Mouse (Mus musculus): ENCODE data around the gene Gm13084. TPM values are rescaled to one million over a fixed set of nuclear protein-coding genes. Genes with fewer than 3 reads are reported as not detected.
"Not testable (repeated sequence)": the region's sequence is repeated elsewhere in the genome, so short reads cannot be mapped to it uniquely, and the experiment has no call there.

Gm13084 gene
- not detected in 2 replicates for polyA plus RNA-seq (2016; fragmentation: Nextera tagmentation; extraction: Ambion mirVana)

GRCm38 (mm10) chr4:143815993-143816392, at the start of gene Gm13084:
Gene Gm13084, minus strand, starts transcription at chr4:143816093.
- 85% methylated on average over 2 of the region's 2 CpGs for WGBS
- Histone ChIP-seq H3K9me3 (peaks cover 41% of the 10 kb centered on the region; the same call in 1 of the 2 replicates), H3K27ac (replicated peaks) (no peak within 1 kb of the TSS), H3K9ac (replicated peaks) (no peak within 1 kb of the TSS), H3K36me3 (no peaks in the 10 kb centered on the region), H3K4me1 (no peaks in the 10 kb centered on the region), H3K27me3 (no peaks in the 10 kb centered on the region), H3K4me3 (no peak within 1 kb of the TSS), H3K4me2 (replicated peaks) (no peak within 1 kb of the TSS)
- ATAC-seq (ENCODE audit: low FRiP score, low read depth) = no peak

GRCm38 (mm10) chr4:143846197-143846596, 30.3 kb upstream of the Gm13084 start, which contains the start of gene Gm13103:
Gene Gm13103, plus strand, starts transcription at chr4:143846497.
- H3K4me1 ChIP-seq; H3K36me3 ChIP-seq; H3K4me3 ChIP-seq; H3K27me3 ChIP-seq; ATAC-seq (ENCODE audit: low FRiP score, low read depth); H3K9ac ChIP-seq (replicated peaks); H3K4me2 ChIP-seq (replicated peaks); H3K27ac ChIP-seq (replicated peaks): not testable (repeated sequence)
- peaks cover 11% of the 10 kb centered on the region for H3K9me3 ChIP-seq

- H3K36me3 ChIP-seq; ATAC-seq (ENCODE audit: low FRiP score, low read depth): not testable (repeated sequence)
Measured at GRCm38 (mm10) chr4:143789052-143789451, 26.8 kb downstream of the Gm13084 start, which contains the start of gene Gm13023. Gene Gm13023, plus strand, starts transcription at chr4:143789352.

More at GRCm38 (mm10) chr4:143789052-143789451, 26.8 kb downstream of the Gm13084 start, which contains the start of gene Gm13023:
- H3K9me3 ChIP-seq = peaks cover 20% of the 10 kb centered on the region
- not testable (repeated sequence) for H3K4me1 ChIP-seq; H3K4me2 ChIP-seq (replicated peaks); H3K9ac ChIP-seq (replicated peaks); H3K4me3 ChIP-seq; H3K27ac ChIP-seq (replicated peaks); H3K27me3 ChIP-seq
- 91% methylated on average over 3 of the region's 3 CpGs for WGBS

Other genes with a start within 250 kb of the Gm13084 start
- gene Gm13083, start 201.1 kb downstream of the Gm13084 start, polyA plus RNA-seq (2016; fragmentation: Nextera tagmentation; extraction: Ambion mirVana) = not detected in 2 replicates
- not detected in 2 replicates for gene Gm13088, start 158.8 kb downstream of the Gm13084 start, polyA plus RNA-seq (2016; fragmentation: Nextera tagmentation; extraction: Ambion mirVana)
- not detected in 2 replicates for gene Gm13089, start 113.4 kb downstream of the Gm13084 start, polyA plus RNA-seq (2016; fragmentation: Nextera tagmentation; extraction: Ambion mirVana)
- not detected in 2 replicates for gene Gm13078, start 96.6 kb downstream of the Gm13084 start, polyA plus RNA-seq (2016; fragmentation: Nextera tagmentation; extraction: Ambion mirVana)
- not detected in 2 replicates for gene Gm13023, start 26.7 kb downstream of the Gm13084 start, polyA plus RNA-seq (2016; fragmentation: Nextera tagmentation; extraction: Ambion mirVana)
- gene Gm13103, start 30.4 kb upstream of the Gm13084 start, polyA plus RNA-seq (2016; fragmentation: Nextera tagmentation; extraction: Ambion mirVana) = not detected in 2 replicates
- gene Pramef6, start 84.3 kb upstream of the Gm13084 start, polyA plus RNA-seq (2016; fragmentation: Nextera tagmentation; extraction: Ambion mirVana) = not detected in 2 replicates
- gene Pramef25, start 134.9 kb upstream of the Gm13084 start, polyA plus RNA-seq (2016; fragmentation: Nextera tagmentation; extraction: Ambion mirVana) = not detected in 2 replicates
- gene Gm13101, start 150.9 kb upstream of the Gm13084 start, polyA plus RNA-seq (2016; fragmentation: Nextera tagmentation; extraction: Ambion mirVana) = not detected in 2 replicates
- not detected in 2 replicates for gene Pramef17, start 178.3 kb upstream of the Gm13084 start, polyA plus RNA-seq (2016; fragmentation: Nextera tagmentation; extraction: Ambion mirVana)
- not detected in 2 replicates for gene Pramel4, start 243.0 kb upstream of the Gm13084 start, polyA plus RNA-seq (2016; fragmentation: Nextera tagmentation; extraction: Ambion mirVana)